Mouse (Mus musculus): Measurements from ENCODE around the gene Hist1h1a. TPM values are rescaled to one million over a fixed set of nuclear protein-coding genes. Genes with fewer than 3 reads are reported as not detected.

Hist1h1a gene
- total RNA-seq, 2 experiments from 2014 or later: 5.4 to 9.2 TPM

GRCm38 (mm10) chr13:23772561-23773313 is 9.3 kb downstream of the Hist1h1a start:
- peak; percentile 14 for DNase-seq (ENCODE audit: low spot score)
- intact Hi-C loops (cut with DNase I): no loop called here

GRCm38 (mm10) chr13:23778339-23778738 is 14.9 kb downstream of the Hist1h1a start:
- no peak for DNase-seq (ENCODE audit: low spot score)
- intact Hi-C loops (cut with DNase I): no loop called here

DNA sequence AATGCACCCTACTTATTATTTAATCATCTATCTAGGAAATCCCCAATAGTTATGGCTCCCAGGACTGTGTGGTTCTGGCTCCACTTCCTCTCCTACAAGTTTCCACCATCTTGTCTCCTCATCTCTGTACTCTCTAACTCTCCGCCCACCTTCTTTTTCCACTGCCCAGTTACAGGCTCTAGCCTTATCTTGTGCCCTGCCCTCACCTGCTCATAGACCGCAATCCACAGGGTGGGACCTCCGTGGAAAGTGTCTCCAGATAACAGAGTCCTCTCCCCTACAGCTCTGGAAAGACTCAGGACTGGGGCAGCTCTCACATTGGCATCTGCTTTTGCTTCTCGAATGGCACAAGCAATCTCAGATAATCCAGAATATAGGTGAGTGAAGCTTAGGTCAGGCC is 15.6 kb downstream of the Hist1h1a start:
- intact Hi-C loops (cut with DNase I): no loop called here
- DNase-seq (ENCODE audit: low spot score): no peak

DNA sequence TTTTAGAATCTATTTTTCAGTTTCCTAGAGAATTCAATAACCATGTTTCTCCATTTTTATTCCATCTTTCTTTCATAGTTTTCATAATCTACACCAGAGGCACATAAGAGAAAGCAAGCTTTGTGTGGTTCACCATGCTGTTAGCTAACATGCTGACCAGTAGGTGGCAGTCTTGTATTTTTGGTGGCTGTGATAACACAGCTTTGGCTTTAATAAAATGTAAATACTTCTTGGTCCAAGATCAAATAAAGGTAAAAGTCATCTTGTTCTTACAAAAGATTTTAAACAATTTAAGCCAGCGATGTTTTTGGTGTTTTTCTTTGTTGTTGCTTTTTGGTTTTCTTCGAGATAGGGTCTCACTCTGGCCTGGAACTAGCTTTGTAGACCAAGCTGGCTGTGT is 29.1 kb downstream of the Hist1h1a start:
- no peak for DNase-seq (ENCODE audit: low spot score)
- intact Hi-C loops (cut with DNase I): loop anchor here (2.0 to 5.0 kb wide), 3 partner anchors 95 to 504 kb away; partner anchors contain the start of gene Carmil1

- intact Hi-C loops (cut with DNase I): no loop called here
- no peak for DNase-seq (ENCODE audit: low spot score)
Measured at GRCm38 (mm10) chr13:23799405-23799804, 35.9 kb downstream of the Hist1h1a start.

DNA sequence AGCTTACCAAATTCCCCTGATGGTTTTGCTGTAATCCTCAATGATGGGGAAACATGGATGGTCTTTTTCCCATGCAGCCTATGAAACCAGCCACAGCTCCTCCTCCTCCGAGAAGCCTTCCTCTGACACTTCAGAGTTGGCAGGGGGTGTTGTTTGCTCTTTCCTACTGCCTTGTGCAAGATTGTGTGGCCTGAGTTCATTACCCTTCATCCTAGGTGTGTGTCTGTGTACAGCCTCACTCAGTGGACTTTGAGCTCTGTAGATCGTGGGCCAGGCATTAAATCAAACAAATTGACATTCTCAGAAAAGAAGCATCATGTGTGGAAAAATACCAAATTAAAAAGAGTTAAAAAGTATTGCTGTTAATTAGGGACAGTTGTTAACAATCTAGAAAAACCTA is 41.1 kb downstream of the Hist1h1a start:
- intact Hi-C loops (cut with DNase I): no loop called here
- DNase-seq (ENCODE audit: low spot score): no peak

DNA sequence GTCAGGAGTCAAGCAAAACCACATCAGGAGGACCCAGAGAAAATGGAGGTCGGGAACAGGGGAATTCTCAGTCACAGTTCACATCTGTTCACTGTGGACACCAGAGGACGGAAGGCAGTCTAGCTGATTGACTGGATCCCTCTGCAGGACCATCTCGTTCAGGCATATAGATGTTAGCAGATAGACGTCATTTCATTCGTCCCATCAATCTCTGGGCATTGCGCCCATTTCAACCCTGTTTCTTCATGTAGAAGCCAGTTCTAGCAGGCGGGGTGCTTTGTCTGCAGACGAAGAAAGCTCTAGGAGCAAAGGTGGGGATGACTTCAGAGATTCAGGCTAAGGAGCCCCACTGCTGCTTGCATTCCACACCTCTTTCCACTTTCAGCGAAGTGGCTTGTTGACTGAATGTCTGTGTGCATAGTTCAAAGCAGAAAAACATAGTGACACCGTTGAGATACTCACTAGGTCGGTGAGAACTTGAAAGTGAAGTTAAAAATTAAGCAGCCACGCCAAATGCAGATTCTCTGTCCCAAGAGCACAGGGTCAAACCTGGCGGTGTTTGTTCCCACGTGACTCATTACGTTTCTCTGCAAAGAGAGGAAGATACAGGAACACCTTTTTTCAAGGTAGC is 43.1 kb downstream of the Hist1h1a start, which contains the start of gene Slc17a2:
Slc17a2 (plus strand) TSS at position 572 of the 631 bp plus-strand sequence.
- intact Hi-C loops (cut with DNase I): no loop called here
- no peak for DNase-seq (ENCODE audit: low spot score)

Small RNA genes within 50 kb of the gene (microRNA-seq; reads per million reads assigned to microRNA genes)
- not detected for gene Gm44314
- gene Gm44484: not detected

Other genes with a start within 250 kb of the Hist1h1a start
- 100 to 1,000 TPM; 272 to 334 TPM for gene Hist1h4h, start 232.6 kb upstream of the Hist1h1a start, total RNA-seq (2021)
- gene Hist1h2af, start 229.8 kb upstream of the Hist1h1a start, total RNA-seq (2021): 10 to 100 TPM; 13.7 to 25.9 TPM
- 1 to 10 TPM; 3.4 to 4.1 TPM for gene Hist1h3g, start 228.2 kb upstream of the Hist1h1a start, total RNA-seq (2021)
- gene Hist1h2bh, start 220.3 kb upstream of the Hist1h1a start, total RNA-seq (2021): 1 to 10 TPM; 1.4 to 1.9 TPM
- gene Hist1h3f, start 219.6 kb upstream of the Hist1h1a start, total RNA-seq (2021): 10 to 100 TPM in 1 of 2 experiments, 1 to 10 TPM in 1; 6.4 to 10.6 TPM
- gene Hist1h4f, start 212.0 kb upstream of the Hist1h1a start, total RNA-seq (2021): 10 to 100 TPM; 33.0 to 46.9 TPM
- gene Hist1h1d, start 210.4 kb upstream of the Hist1h1a start, total RNA-seq (2021): 1 to 10 TPM; 1.8 to 2.5 TPM
- 10 to 100 TPM; 15.4 to 27.3 TPM for gene Hist1h3e, start 201.3 kb upstream of the Hist1h1a start, total RNA-seq (2021)
- gene Hist1h2ae, start 192.4 kb upstream of the Hist1h1a start, total RNA-seq (2021): 1 to 10 TPM; 3.4 to 4.1 TPM
- 10 to 100 TPM; 28.4 to 48.1 TPM for gene Hist1h2bg, start 192.3 kb upstream of the Hist1h1a start, total RNA-seq (2021)
- 10 to 100 TPM; 16.8 to 17.6 TPM for gene Hist1h2bf, start 189.5 kb upstream of the Hist1h1a start, total RNA-seq (2021)
- gene Hist1h2ad, start 189.3 kb upstream of the Hist1h1a start, total RNA-seq (2021): 1 to 10 TPM; 2.4 to 4.8 TPM
- 1 to 10 TPM; 3.4 to 3.6 TPM for gene Hist1h3d, start 187.9 kb upstream of the Hist1h1a start, total RNA-seq (2021)
- gene Hist1h4d, start 182.1 kb upstream of the Hist1h1a start, total RNA-seq (2021): 10 to 100 TPM; 54.4 to 63.1 TPM
- 10 to 100 TPM; 10.5 to 10.7 TPM for gene Hist1h2be, start 142.5 kb upstream of the Hist1h1a start, total RNA-seq (2021)
- 10 to 100 TPM; 35.6 to 42.0 TPM for gene Hist1h1e, start 141.1 kb upstream of the Hist1h1a start, total RNA-seq (2021)
- 1 to 10 TPM; 1.5 to 1.9 TPM for gene Hist1h2ac, start 79.7 kb upstream of the Hist1h1a start, total RNA-seq (2021)
- 10 to 100 TPM; 73.7 to 74.9 TPM for gene Hist1h2bc, start 79.5 kb upstream of the Hist1h1a start, total RNA-seq (2021)
- gene Hist1h1t, start 67.9 kb upstream of the Hist1h1a start, total RNA-seq (2021): not detected
- gene Hist1h4c, start 65.2 kb upstream of the Hist1h1a start, total RNA-seq (2021): 10 to 100 TPM; 42.4 to 60.8 TPM
- 10 to 100 TPM; 48.9 to 50.3 TPM for gene Hfe, start 52.8 kb upstream of the Hist1h1a start, total RNA-seq (2021)
- gene Hist1h1c, start 24.9 kb upstream of the Hist1h1a start, total RNA-seq (2021): 100 to 1,000 TPM; 134 to 160 TPM
- gene Hist1h3c, start 18.1 kb upstream of the Hist1h1a start, total RNA-seq (2021): 1 to 10 TPM; 3.2 to 9.1 TPM
- gene Hist1h2bb, start 16.9 kb upstream of the Hist1h1a start, total RNA-seq (2021): 10 to 100 TPM in 1 of 2 experiments, 1 to 10 TPM in 1; 9.6 to 11.4 TPM
- gene Hist1h2ab, start 12.5 kb upstream of the Hist1h1a start, total RNA-seq (2021): 10 to 100 TPM; 12.7 to 17.0 TPM
- gene Hist1h3b, start 11.4 kb upstream of the Hist1h1a start, total RNA-seq (2021): 10 to 100 TPM; 19.3 to 26.5 TPM
- 10 to 100 TPM; 13.3 to 23.6 TPM for gene Hist1h4b, start 6.7 kb upstream of the Hist1h1a start, total RNA-seq (2021)
- 10 to 100 TPM; 12.6 to 15.8 TPM for gene Hist1h4a, start 2.4 kb upstream of the Hist1h1a start, total RNA-seq (2021)
- 10 to 100 TPM; 15.8 to 18.0 TPM for gene Hist1h3a, start 1.3 kb upstream of the Hist1h1a start, total RNA-seq (2021)
- gene Trim38, start 6.2 kb downstream of the Hist1h1a start, total RNA-seq (2021): not detected
- not detected for gene Slc17a2, start 43.3 kb downstream of the Hist1h1a start, total RNA-seq (2021)
- gene Slc17a3, start 75.8 kb downstream of the Hist1h1a start, total RNA-seq (2021): not detected
- gene Slc17a1, start 104.1 kb downstream of the Hist1h1a start, total RNA-seq (2021): not detected
- not detected for gene Slc17a4, start 151.3 kb downstream of the Hist1h1a start, total RNA-seq (2021)
- not detected for gene Hist1h2ba, start 170.5 kb downstream of the Hist1h1a start, total RNA-seq (2021)
- not detected for gene Hist1h2aa, start 170.8 kb downstream of the Hist1h1a start, total RNA-seq (2021)
- gene Scgn, start 227.5 kb downstream of the Hist1h1a start, total RNA-seq (2021): not detected